Mouse (Mus musculus) lung, embryonic 16.5 days (tissue): ENCODE results near the gene Nup85. TPM values are rescaled to one million over a fixed set of nuclear protein-coding genes. Genes with fewer than 3 reads are reported as not detected.
A peak's percentile ranks its signal among the peaks of the same experiment; 100 is the strongest.
"Not testable (repeated sequence)": the region's sequence is repeated elsewhere in the genome, so short reads cannot be mapped to it uniquely, and the experiment has no call there.

ENCODE experiments used
- ATAC-seq: fragments of 200-750 bp; cut with Nextera tagmentation; 2 replicates; pipeline ENCODE4 v1.8.0; 2017; ENCODE audit warnings: low read depth, mild to moderate bottlenecking, moderate library complexity
- H3K27ac ChIP-seq: fragments of 300-500 bp; sonication (generic); 2 replicates; pipeline ENCODE4 v1.5.1; 2014; ENCODE audit warnings: mild to moderate bottlenecking, control low read depth, low read length
- H3K27me3 ChIP-seq: fragments of 300-500 bp; sonication (generic); 2 replicates; pipeline ENCODE4 v1.6.1; 2014; ENCODE audit warnings: low read depth, low read length, mixed read lengths; ENCODE audit not compliant: control insufficient read depth, insufficient read depth
- H3K36me3 ChIP-seq: fragments of 300-500 bp; sonication (generic); 2 replicates; pipeline ENCODE4 v1.6.1; 2014; ENCODE audit warnings: low read length; ENCODE audit not compliant: control insufficient read depth, insufficient read depth
- H3K4me1 ChIP-seq: fragments of 300-500 bp; sonication (generic); replicated peaks from 2 replicates; pipeline ENCODE4 v1.6.1; 2014; ENCODE audit warnings: low read length, mixed read lengths; ENCODE audit not compliant: control insufficient read depth, insufficient read depth
- H3K4me2 ChIP-seq: fragments of 300-500 bp; sonication (generic); 2 replicates; pipeline ENCODE4 v1.6.1; 2014; ENCODE audit warnings: low read depth, low read length, control low read depth
- H3K4me3 ChIP-seq: fragments of 300-500 bp; sonication (generic); 2 replicates; pipeline ENCODE4 v1.5.1; 2014; ENCODE audit warnings: mild to moderate bottlenecking, low read length, control low read depth
- H3K9ac ChIP-seq: fragments of 300-500 bp; sonication (generic); 2 replicates; pipeline ENCODE4 v1.6.1; 2014; ENCODE audit warnings: low read length, control low read depth
- H3K9me3 ChIP-seq: fragments of 300-500 bp; sonication (generic); 2 replicates; pipeline ENCODE4 v1.6.1; 2016; ENCODE audit warnings: low read length; ENCODE audit not compliant: control insufficient read depth
- WGBS: fragments of 180-500 bp; shearing (Covaris S2); extraction: QIAGEN DNeasy Blood & Tissue Kit; methylation state at CpG from one replicate; pipeline ENCODE4 v1.1.7; 2014; 5-methylcytosine and 5-hydroxymethylcytosine counted together
- polyA plus RNA-seq: library from polyadenylated mRNA; unstranded; fragments of >200 nt; fragmentation: Nextera tagmentation; extraction: Ambion mirVana; gene quantifications from 2 replicates; pipeline ENCODE4 v1.2.1, GENCODE M21; 2015

Gene Nup85
- polyA plus RNA-seq, 1 experiment from 2014 or later, result 165 TPM

DNA sequence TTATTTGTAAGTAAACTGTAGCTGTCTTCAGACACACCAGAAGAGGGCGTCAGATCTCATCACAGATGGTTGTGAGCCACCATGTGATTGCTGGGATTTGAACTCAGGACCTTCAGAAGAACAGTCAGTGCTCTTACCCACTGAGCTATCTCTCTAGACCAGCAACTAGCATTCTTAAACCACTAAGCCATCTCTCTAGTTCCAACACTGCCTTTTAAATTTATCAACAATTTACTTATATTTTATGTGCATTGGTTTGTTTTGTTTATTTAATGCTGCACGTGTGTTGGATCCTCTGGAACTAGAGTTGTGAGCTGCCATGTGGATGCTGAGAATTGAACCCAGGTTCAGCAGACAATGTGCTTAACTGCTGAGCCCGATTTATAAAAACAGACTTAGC is 37.8 kb upstream of the Nup85 start:
- not testable (repeated sequence) for ATAC-seq, H3K4me2 ChIP-seq, H3K9ac ChIP-seq, H3K27ac ChIP-seq, H3K27me3 ChIP-seq, H3K9me3 ChIP-seq, H3K4me1 ChIP-seq, H3K4me3 ChIP-seq
- peaks cover 45% of the 10 kb centered on the region for H3K36me3 ChIP-seq
- 63% methylated on average over 3 of the region's 3 CpGs for WGBS

DNA sequence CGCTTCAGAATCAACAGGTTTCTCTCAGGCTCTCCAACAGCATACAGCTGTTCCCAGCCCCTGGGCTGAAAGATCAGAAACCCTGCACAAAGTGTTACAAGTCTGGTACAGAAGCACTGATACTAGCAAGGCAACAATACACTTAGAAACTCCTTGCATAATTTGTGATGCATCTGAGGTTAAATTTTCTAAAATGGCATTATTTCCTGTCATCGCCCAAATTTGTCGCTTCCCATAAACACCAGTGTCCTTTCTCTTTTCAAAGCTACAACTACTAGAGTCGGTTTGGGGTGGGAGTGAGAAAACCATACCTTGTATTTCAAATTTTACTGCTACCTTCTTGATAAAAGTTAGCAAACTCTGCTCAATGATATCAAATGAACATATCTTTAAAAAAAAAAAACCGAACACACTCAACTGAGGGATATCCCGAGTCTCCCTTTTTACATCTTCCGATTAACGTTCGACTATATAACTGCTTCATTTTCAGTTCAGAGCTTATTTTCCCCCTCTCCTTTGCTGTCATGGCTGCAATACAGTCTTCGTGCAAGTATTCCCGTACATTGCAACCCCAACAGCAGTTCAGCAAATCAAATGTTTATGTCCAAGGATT is 29.4 kb upstream of the Nup85 start:
- WGBS, result 2% methylated on average over 11 of the region's 11 CpGs
- H3K4me2 ChIP-seq, result peak overlapping the region; percentile 67
- no peaks in the 10 kb centered on the region for H3K9me3 ChIP-seq

DNA sequence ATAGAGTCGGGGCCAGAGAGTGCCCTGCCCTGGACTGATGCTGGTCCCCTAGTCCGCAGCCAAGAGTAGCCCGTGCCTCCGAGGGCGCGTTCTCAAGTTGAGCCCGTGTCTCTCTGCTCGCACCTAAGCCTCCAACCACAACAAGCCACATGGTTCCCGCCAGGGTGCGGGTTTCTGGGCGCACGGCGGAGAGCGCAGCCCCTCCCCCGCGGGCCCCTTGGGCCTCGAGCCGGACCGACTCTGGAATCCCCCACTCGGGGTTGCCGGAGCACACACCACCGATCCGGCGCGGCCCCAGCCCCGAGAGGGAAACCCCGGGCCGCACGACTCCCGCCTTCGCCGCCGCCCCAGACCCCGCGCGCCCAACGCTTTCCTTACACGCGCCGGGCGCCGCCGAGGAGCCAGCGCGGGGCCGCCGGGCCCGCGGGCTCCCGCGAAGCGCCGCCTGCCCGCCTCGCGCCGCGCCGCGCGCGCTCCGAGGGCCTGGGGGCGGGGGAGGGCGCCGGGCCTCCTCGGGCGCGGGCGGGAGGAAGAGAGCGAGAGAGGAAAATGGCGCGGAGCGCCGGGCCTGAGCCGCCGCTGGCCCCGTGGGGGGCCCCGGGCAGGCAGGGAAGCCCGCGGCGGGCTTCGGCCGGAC is 28.7 kb upstream of the Nup85 start:
- H3K9me3 ChIP-seq, result no peaks in the 10 kb centered on the region
- peaks cover 21% of the 10 kb centered on the region for H3K36me3 ChIP-seq
- H3K4me1 ChIP-seq, result peaks cover 4% of the 10 kb centered on the region
- peak; percentile 81 for ATAC-seq
- H3K9ac ChIP-seq, result peak overlapping the region; percentile 99
- no peaks in the 10 kb centered on the region for H3K27me3 ChIP-seq
- H3K27ac ChIP-seq, result peak overlapping the region; percentile 100
- H3K4me3 ChIP-seq, result peak overlapping the region; percentile 97
- H3K4me2 ChIP-seq, result peak overlapping the region; percentile 67
- 0% methylated on average over 44 of the region's 84 CpGs for WGBS

More for the DNA sequence above, 29.4 kb upstream of the Nup85 start:
- peak overlapping the region; percentile 97 for H3K4me3 ChIP-seq
- H3K9ac ChIP-seq, result peak overlapping the region; percentile 99
- no peak for ATAC-seq
- no peaks in the 10 kb centered on the region for H3K27me3 ChIP-seq
- peaks cover 25% of the 10 kb centered on the region for H3K36me3 ChIP-seq
- peak overlapping the region; percentile 100 for H3K27ac ChIP-seq
- H3K4me1 ChIP-seq, result peaks cover 4% of the 10 kb centered on the region

DNA sequence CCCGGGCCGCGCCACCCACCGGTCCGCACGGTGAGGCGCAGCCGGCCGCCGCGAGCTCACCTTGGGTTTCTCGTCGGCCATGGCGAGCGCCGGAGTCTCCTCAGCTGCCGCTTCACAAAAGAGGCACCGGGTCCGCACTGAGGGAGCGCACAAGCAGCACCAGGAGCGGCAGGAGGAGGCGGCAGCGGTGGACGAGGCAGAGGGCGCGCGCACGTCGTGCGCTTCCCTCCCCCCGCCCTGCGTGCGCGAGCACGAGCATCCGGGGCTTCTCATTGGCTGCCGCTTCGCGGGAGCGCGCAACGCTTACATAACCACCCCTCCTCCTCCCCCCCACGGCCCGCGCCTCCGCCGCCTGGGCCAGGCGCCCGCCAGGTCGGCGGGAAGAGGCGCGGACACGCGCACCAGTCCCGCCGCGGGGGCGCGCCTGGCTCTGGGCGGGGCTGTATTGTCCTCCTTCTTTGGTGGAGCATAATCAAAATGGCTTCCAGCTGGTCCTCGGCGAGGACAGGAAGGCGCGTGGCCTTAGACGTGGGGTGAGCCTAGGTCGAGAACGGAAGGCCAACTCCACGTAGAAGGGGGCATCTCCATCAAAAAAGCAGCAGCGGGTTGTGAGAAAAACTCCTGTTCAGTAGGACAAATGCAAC is 28.1 kb upstream of the Nup85 start, which contains the start of gene Sumo2:
TSS of gene Sumo2 (minus strand) at position 239 of the 644 bp plus-strand sequence.
- Histone ChIP-seq H3K4me3 (peak within 1 kb of the TSS; percentile 97), H3K27me3 (no peaks in the 10 kb centered on the region), H3K9me3 (no peaks in the 10 kb centered on the region), H3K9ac (peak within 1 kb of the TSS; percentile 99), H3K36me3 (peaks cover 19% of the 10 kb centered on the region), H3K4me2 (peak within 1 kb of the TSS; percentile 67), H3K4me1 (peaks cover 4% of the 10 kb centered on the region), H3K27ac (peak within 1 kb of the TSS; percentile 100)
- under 1% methylated on average over 62 of the region's 70 CpGs for WGBS
- peak; percentile 92 for ATAC-seq

DNA sequence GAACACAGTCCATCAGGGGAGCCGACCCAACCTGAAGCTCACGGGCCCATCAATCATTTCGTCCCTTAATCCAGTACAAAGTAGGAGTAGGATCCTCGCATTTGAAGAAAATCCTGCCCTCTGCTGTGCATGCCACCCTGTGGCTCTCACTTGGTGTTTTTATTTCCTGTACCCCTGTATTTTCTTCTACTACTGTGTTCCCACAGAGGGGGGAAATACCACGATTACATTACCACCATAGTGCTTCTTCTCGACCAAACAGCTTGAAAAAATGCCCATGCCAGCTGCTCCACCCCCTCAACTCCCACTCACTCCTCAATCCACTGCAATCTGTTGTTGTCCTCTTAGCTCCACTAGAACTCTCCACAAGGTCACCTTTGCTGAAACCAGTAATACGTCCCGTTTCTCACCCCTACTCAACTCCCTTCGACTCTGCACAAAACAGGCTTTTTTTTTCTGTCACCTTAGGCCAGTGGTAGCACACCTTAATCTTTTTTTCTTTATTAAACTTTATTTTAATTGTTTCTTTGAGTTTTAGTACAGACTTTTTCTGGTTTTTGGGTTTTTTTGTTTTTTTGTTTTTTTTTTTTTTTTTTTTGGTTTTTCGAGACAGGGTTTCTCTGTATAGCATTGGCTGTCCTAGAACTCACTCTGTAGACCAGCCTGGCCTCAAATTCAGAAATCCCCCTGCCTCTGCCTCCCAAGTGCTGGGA is 27.2 kb upstream of the Nup85 start:
- Histone ChIP-seq H3K36me3 (peaks cover 16% of the 10 kb centered on the region), H3K27ac (peak overlapping the region; percentile 100), H3K4me1 (peaks cover 4% of the 10 kb centered on the region), H3K27me3 (no peaks in the 10 kb centered on the region), H3K9ac (no peak overlapping the region), H3K4me3 (no peak overlapping the region), H3K9me3 (no peaks in the 10 kb centered on the region), H3K4me2 (peak overlapping the region; percentile 55; the same call in 1 of the 2 replicates)
- WGBS, result 78% methylated on average over 10 of the region's 10 CpGs
- no peak for ATAC-seq

DNA sequence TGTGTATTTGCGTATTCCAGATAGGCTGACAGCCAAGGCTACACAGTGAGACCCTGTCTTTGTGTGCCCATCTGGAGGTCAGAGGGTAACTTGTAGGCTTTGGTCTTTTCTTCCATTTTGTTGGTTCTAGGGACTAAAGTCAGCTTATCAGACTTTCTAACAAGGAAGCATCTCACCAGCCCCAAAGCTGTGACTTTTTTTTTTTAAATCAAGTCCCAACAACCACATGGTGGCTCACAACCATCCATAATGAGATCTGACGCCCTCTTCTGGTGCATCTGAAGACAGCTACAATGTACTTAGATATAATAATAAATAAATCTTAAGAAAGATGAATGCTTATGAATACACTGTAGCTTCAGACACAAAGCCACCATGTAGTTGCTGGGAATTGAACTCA is 26.2 kb upstream of the Nup85 start:
- ATAC-seq, result no peak
- 58% methylated on average over 2 of the region's 2 CpGs for WGBS
- H3K27me3 ChIP-seq, result no peaks in the 10 kb centered on the region
- no peaks in the 10 kb centered on the region for H3K9me3 ChIP-seq
- H3K4me2 ChIP-seq, result no peak overlapping the region
- H3K4me1 ChIP-seq, result peaks cover 4% of the 10 kb centered on the region
- no peak overlapping the region for H3K9ac ChIP-seq
- no peak overlapping the region for H3K4me3 ChIP-seq
- peaks cover 7% of the 10 kb centered on the region for H3K36me3 ChIP-seq
- no peak overlapping the region for H3K27ac ChIP-seq

DNA sequence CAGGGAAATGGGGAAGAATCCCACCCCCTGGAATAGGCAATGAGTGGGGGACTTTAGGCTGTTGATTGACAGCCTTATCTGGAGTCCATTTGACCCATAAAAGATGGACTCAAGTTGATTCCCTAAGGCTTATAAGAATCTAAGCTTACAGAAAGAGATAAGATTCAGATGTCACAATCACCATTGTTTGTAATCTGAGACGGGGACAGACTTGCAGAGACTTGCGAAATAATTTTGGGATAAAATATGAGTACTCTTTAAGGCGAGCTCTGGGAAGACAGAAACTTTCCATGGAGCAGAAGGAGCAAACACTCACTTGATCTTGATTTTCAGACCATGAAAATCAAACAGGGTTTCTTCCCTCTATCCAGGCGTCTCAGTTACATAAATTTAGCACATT is 20.7 kb upstream of the Nup85 start:
- ATAC-seq, result peak; percentile 56; the same call in 1 of the 2 replicates
- Histone ChIP-seq H3K9ac (no peak overlapping the region), H3K27ac (no peak overlapping the region), H3K36me3 (no peaks in the 10 kb centered on the region), H3K4me2 (no peak overlapping the region), H3K9me3 (no peaks in the 10 kb centered on the region), H3K27me3 (no peaks in the 10 kb centered on the region), H3K4me1 (no peaks in the 10 kb centered on the region), H3K4me3 (no peak overlapping the region)
- WGBS, result 33% methylated on average over 4 of the region's 4 CpGs

DNA sequence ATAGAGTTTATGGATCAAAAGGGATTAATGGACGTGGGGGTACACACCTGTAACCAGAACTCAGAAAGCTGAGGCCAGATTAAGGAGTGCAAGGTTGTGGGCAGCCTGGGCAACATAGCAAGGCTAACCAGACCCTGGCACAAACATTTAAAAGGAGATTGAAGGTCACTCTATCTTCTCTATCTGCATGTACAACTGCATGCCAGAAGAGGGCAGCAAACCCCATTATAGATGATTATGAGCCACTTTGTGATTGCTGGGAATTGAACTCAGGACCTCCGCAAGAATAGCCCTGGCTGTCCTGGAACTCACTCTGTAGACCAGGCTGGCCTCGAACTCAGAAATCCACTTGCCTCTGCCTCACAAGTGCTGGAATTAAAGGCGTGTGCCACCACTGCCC is 11.5 kb upstream of the Nup85 start:
- H3K4me2 ChIP-seq, result no peak overlapping the region
- ATAC-seq, result no peak
- no peak overlapping the region for H3K27ac ChIP-seq
- no peaks in the 10 kb centered on the region for H3K27me3 ChIP-seq
- 58% methylated on average over 4 of the region's 4 CpGs for WGBS
- no peaks in the 10 kb centered on the region for H3K36me3 ChIP-seq
- no peak overlapping the region for H3K4me3 ChIP-seq
- no peak overlapping the region for H3K9ac ChIP-seq
- no peaks in the 10 kb centered on the region for H3K4me1 ChIP-seq
- no peaks in the 10 kb centered on the region for H3K9me3 ChIP-seq

DNA sequence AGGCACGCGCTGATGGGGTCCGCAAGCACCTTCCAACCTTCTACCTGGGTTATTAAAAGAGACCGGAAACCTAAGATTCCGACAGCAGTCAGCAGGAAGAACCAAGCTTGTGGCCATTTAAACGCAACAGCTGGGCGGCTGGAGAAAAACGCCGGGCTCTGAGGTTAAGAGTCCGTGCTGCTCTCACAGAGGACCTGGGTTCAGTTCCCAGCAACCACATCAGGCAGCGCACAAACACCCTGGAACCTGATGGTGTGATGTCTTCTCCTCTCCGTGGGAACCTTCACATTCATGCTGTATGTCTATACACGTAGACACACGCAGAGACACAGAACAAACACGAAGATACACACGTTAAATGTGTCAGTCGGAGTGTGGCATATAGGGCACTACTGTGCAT is 8.5 kb upstream of the Nup85 start:
- 70% methylated on average over 17 of the region's 17 CpGs for WGBS
- Histone ChIP-seq H3K36me3 (no peaks in the 10 kb centered on the region), H3K4me3 (no peak overlapping the region), H3K27me3 (no peaks in the 10 kb centered on the region), H3K4me1 (no peaks in the 10 kb centered on the region), H3K4me2 (no peak overlapping the region), H3K27ac (no peak overlapping the region), H3K9ac (no peak overlapping the region), H3K9me3 (no peaks in the 10 kb centered on the region)
- ATAC-seq, result no peak
